Mouse (Mus musculus) liver, embryonic 16.5 days (tissue): ENCODE data around the gene Tmem260. TPM values are rescaled to one million over a fixed set of nuclear protein-coding genes. Genes with fewer than 3 reads are reported as not detected.

Experiments used
- ATAC-seq: fragments of 200-750 bp; cut with Nextera tagmentation; 2 replicates; pipeline ENCODE4 v1.8.0; 2017; ENCODE audit warnings: low read depth, mild to moderate bottlenecking, moderate number of reproducible peaks, moderate library complexity
- H3K27ac ChIP-seq: fragments of 300-500 bp; sonication (generic); 2 replicates; pipeline ENCODE4 v1.5.1; 2014; ENCODE audit warnings: mild to moderate bottlenecking, low read length
- H3K27me3 ChIP-seq: fragments of 300-500 bp; sonication (generic); 2 replicates; pipeline ENCODE4 v1.6.1; 2014; ENCODE audit warnings: low read depth, low read length, mixed read lengths; ENCODE audit not compliant: control insufficient read depth, insufficient read depth
- H3K36me3 ChIP-seq: fragments of 300-500 bp; sonication (generic); 2 replicates; pipeline ENCODE4 v1.6.1; 2014; ENCODE audit warnings: mild to moderate bottlenecking; ENCODE audit not compliant: control insufficient read depth, insufficient read depth
- H3K4me1 ChIP-seq: fragments of 300-500 bp; sonication (generic); 2 replicates; pipeline ENCODE4 v1.6.1; 2014; ENCODE audit warnings: low read depth, low read length, mixed read lengths; ENCODE audit not compliant: control insufficient read depth
- H3K4me2 ChIP-seq: fragments of 300-500 bp; sonication (generic); 2 replicates; pipeline ENCODE4 v1.6.1; 2014; ENCODE audit warnings: low read depth, low read length, mixed read lengths
- H3K4me3 ChIP-seq: fragments of 300-500 bp; sonication (generic); 2 replicates; pipeline ENCODE4 v1.5.1; 2014; ENCODE audit warnings: low read depth, mild to moderate bottlenecking, low read length
- H3K9ac ChIP-seq: fragments of 300-500 bp; sonication (generic); 2 replicates; pipeline ENCODE4 v1.6.1; 2014; ENCODE audit warnings: low read depth, low read length
- H3K9me3 ChIP-seq: fragments of 300-500 bp; sonication (generic); replicated peaks from 2 replicates; pipeline ENCODE4 v1.6.1; 2016; ENCODE audit warnings: low read length; ENCODE audit not compliant: control insufficient read depth
- WGBS: fragments of 180-500 bp; shearing (Covaris S2); extraction: QIAGEN DNeasy Blood & Tissue Kit; methylation state at CpG from one replicate; pipeline ENCODE4 v1.1.7; 2014; ENCODE audit not compliant: insufficient replicate concordance; 5-methylcytosine and 5-hydroxymethylcytosine counted together
- polyA plus RNA-seq: library from polyadenylated mRNA; unstranded; fragments of >200 nt; fragmentation: Nextera tagmentation; extraction: Ambion mirVana; gene quantifications from 2 replicates; pipeline ENCODE4 v1.2.1, GENCODE M21; 2015

Tmem260 gene
- polyA plus RNA-seq, 1 experiment from 2014 or later = 5.8 TPM

GRCm38 (mm10) chr14:48503691-48504565, 58.0 kb downstream of the Tmem260 start:
- Histone ChIP-seq H3K36me3 (no peaks in the 10 kb centered on the region), H3K9me3 (no peaks in the 10 kb centered on the region), H3K4me3 (no peak overlapping the region), H3K27ac (no peak overlapping the region), H3K27me3 (no peaks in the 10 kb centered on the region), H3K9ac (no peak overlapping the region), H3K4me1 (no peaks in the 10 kb centered on the region), H3K4me2 (no peak overlapping the region)
- no peak for ATAC-seq
- WGBS = 61% methylated on average over 18 of the region's 18 CpGs

DNA sequence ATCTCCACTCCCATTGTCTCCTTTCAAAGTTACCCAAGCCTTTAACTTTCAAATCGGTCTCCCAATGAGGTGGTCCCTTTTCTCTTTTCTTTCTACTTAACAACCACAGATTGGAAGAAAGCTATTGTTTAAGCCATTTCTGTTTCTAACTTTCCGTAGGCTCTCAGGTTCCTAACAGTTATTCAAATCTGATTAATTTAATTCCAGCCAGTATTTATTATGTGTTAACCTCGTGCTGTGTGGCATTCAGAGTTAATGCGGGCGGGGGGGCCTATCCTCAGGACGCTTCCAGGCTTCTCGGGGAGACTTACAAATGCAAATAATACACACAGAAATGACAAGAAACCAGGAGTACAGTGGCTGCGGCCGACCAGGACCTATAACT, 58.6 kb downstream of the Tmem260 start:
- Histone ChIP-seq H3K27me3 (no peaks in the 10 kb centered on the region), H3K4me1 (no peaks in the 10 kb centered on the region), H3K4me2 (no peak overlapping the region), H3K36me3 (no peaks in the 10 kb centered on the region), H3K27ac (no peak overlapping the region), H3K4me3 (no peak overlapping the region), H3K9ac (no peak overlapping the region), H3K9me3 (no peaks in the 10 kb centered on the region)
- no peak for ATAC-seq
- 68% methylated on average over 9 of the region's 9 CpGs for WGBS

DNA sequence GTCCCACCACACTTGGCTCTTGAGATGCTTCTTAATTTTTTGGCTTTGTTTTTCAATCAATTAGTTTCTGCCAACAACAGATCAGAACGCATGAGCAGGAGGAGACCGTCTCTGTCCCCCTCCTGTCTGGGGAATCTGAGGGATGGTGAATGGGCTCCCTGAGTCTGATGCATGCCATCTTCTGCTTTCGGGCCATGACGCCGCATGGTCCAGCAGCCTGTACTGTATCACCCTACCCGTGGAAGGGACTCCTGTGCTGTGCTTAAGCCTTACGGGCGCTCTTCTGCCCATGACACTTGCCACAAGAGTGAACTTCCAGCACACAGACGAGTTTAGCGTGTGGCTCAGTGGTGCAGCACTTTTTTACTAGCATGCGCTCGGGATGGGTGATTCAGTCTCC, 59.7 kb downstream of the Tmem260 start:
- Histone ChIP-seq H3K4me2 (no peak overlapping the region), H3K36me3 (no peaks in the 10 kb centered on the region), H3K9me3 (no peaks in the 10 kb centered on the region), H3K4me3 (no peak overlapping the region), H3K9ac (no peak overlapping the region), H3K27ac (no peak overlapping the region), H3K27me3 (no peaks in the 10 kb centered on the region), H3K4me1 (no peaks in the 10 kb centered on the region)
- WGBS = 87% methylated on average over 12 of the region's 12 CpGs
- ATAC-seq = no peak

- no peaks in the 10 kb centered on the region for H3K27me3 ChIP-seq
- no peaks in the 10 kb centered on the region for H3K9me3 ChIP-seq
- no peak overlapping the region for H3K4me2 ChIP-seq
- H3K4me1 ChIP-seq = no peaks in the 10 kb centered on the region
- H3K27ac ChIP-seq = no peak overlapping the region
- ATAC-seq = no peak
- 77% methylated on average over 8 of the region's 8 CpGs for WGBS
- H3K9ac ChIP-seq = no peak overlapping the region
- H3K4me3 ChIP-seq = no peak overlapping the region
- H3K36me3 ChIP-seq = no peaks in the 10 kb centered on the region
Measured at GRCm38 (mm10) chr14:48507376-48507775, 61.5 kb downstream of the Tmem260 start.

GRCm38 (mm10) chr14:48509131-48509530, 63.2 kb downstream of the Tmem260 start:
- Histone ChIP-seq H3K36me3 (no peaks in the 10 kb centered on the region), H3K4me1 (no peaks in the 10 kb centered on the region), H3K4me3 (no peak overlapping the region), H3K27me3 (no peaks in the 10 kb centered on the region), H3K27ac (no peak overlapping the region), H3K4me2 (no peak overlapping the region), H3K9ac (no peak overlapping the region), H3K9me3 (no peaks in the 10 kb centered on the region)
- ATAC-seq = no peak
- 74% methylated on average over 5 of the region's 5 CpGs for WGBS

GRCm38 (mm10) chr14:48513098-48513823, 67.3 kb downstream of the Tmem260 start:
- no peaks in the 10 kb centered on the region for H3K36me3 ChIP-seq
- no peak overlapping the region for H3K4me2 ChIP-seq
- ATAC-seq = no peak
- H3K4me1 ChIP-seq = no peaks in the 10 kb centered on the region
- H3K9ac ChIP-seq = no peak overlapping the region
- WGBS = 70% methylated on average over 12 of the region's 12 CpGs
- no peak overlapping the region for H3K4me3 ChIP-seq
- H3K27ac ChIP-seq = no peak overlapping the region
- H3K27me3 ChIP-seq = no peaks in the 10 kb centered on the region
- no peaks in the 10 kb centered on the region for H3K9me3 ChIP-seq

- no peak overlapping the region for H3K4me3 ChIP-seq
- ATAC-seq = no peak
- no peak overlapping the region for H3K4me2 ChIP-seq
- 77% methylated on average over 12 of the region's 12 CpGs for WGBS
- H3K4me1 ChIP-seq = no peaks in the 10 kb centered on the region
- no peak overlapping the region for H3K27ac ChIP-seq
- H3K9ac ChIP-seq = no peak overlapping the region
- H3K36me3 ChIP-seq = no peaks in the 10 kb centered on the region
- H3K27me3 ChIP-seq = no peaks in the 10 kb centered on the region
- no peaks in the 10 kb centered on the region for H3K9me3 ChIP-seq
Measured at GRCm38 (mm10) chr14:48513824-48514493, 68.0 kb downstream of the Tmem260 start.

- Histone ChIP-seq H3K27me3 (no peaks in the 10 kb centered on the region), H3K36me3 (no peaks in the 10 kb centered on the region), H3K27ac (no peak overlapping the region), H3K9me3 (no peaks in the 10 kb centered on the region), H3K4me3 (no peak overlapping the region), H3K4me2 (no peak overlapping the region), H3K4me1 (no peaks in the 10 kb centered on the region), H3K9ac (no peak overlapping the region)
- no peak for ATAC-seq
- 47% methylated on average over 7 of the region's 7 CpGs for WGBS
Measured at GRCm38 (mm10) chr14:48514620-48515019, 68.7 kb downstream of the Tmem260 start.

DNA sequence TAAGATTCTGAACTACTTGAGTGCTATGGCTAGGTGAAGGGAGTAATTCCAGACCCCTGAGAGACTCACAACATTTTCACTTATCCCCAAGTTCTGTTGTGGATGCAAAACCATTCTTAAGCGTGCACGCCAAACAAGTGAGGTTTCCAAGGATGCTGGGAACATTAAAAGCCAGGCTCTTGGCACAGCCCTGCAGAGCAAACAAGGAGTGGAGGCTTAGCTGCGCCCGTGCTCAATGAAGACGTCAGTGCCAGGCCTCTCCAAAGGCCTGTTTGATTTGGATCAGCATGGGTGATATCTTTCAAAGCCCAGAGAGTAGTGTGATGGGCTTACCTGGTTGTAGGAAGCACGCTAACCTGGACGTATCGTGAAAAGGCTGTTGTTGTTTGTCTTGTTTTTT, 69.6 kb downstream of the Tmem260 start:
- Histone ChIP-seq H3K4me3 (no peak overlapping the region), H3K9me3 (no peaks in the 10 kb centered on the region), H3K36me3 (no peaks in the 10 kb centered on the region), H3K4me2 (no peak overlapping the region), H3K4me1 (no peaks in the 10 kb centered on the region), H3K27ac (no peak overlapping the region), H3K27me3 (no peaks in the 10 kb centered on the region), H3K9ac (no peak overlapping the region)
- WGBS = 67% methylated on average over 8 of the region's 8 CpGs
- ATAC-seq = no peak
